Mouse (Mus musculus) kidney, embryonic 14.5 days (tissue): ENCODE results near the gene Trmt112. TPM values are rescaled to one million over a fixed set of nuclear protein-coding genes. Genes with fewer than 3 reads are reported as not detected.

Experiments used
- ATAC-seq: fragments of 200-750 bp; cut with Nextera tagmentation; 2 replicates; pipeline ENCODE4 v1.8.0; 2017; ENCODE audit warnings: moderate number of reproducible peaks, mild to moderate bottlenecking, moderate TSS enrichment, moderate library complexity; ENCODE audit not compliant: low FRiP score, low TSS enrichment
- H3K27ac ChIP-seq: fragments of 300-500 bp; sonication (generic); 2 replicates; pipeline ENCODE4 v1.5.1; 2014; ENCODE audit warnings: low read depth, mild to moderate bottlenecking, low read length, moderate library complexity, mixed read lengths
- H3K27me3 ChIP-seq: fragments of 300-500 bp; sonication (generic); 2 replicates; pipeline ENCODE4 v1.6.1; 2014; ENCODE audit warnings: mild to moderate bottlenecking, low read length; ENCODE audit not compliant: control insufficient read depth, insufficient read depth
- H3K36me3 ChIP-seq: fragments of 300-500 bp; sonication (generic); 2 replicates; pipeline ENCODE4 v1.6.1; 2014; ENCODE audit warnings: low read length, mixed read lengths; ENCODE audit not compliant: control insufficient read depth, insufficient read depth
- H3K4me1 ChIP-seq: fragments of 300-500 bp; sonication (generic); 2 replicates; pipeline ENCODE4 v1.6.1; 2014; ENCODE audit warnings: low read length, mixed read lengths; ENCODE audit not compliant: control insufficient read depth, insufficient read depth
- H3K4me2 ChIP-seq: fragments of 300-500 bp; sonication (generic); replicated peaks from 2 replicates; pipeline ENCODE4 v1.6.1; 2014; ENCODE audit warnings: low read depth, mild to moderate bottlenecking, low read length
- H3K4me3 ChIP-seq: fragments of 300-500 bp; sonication (generic); 2 replicates; pipeline ENCODE4 v1.5.1; 2014; ENCODE audit warnings: mild to moderate bottlenecking, low read length
- H3K9ac ChIP-seq: fragments of 300-500 bp; sonication (generic); 2 replicates; pipeline ENCODE4 v1.6.1; 2014; ENCODE audit warnings: low read depth, mild to moderate bottlenecking, low read length, moderate library complexity
- H3K9me3 ChIP-seq: fragments of 300-500 bp; sonication (generic); 2 replicates; pipeline ENCODE4 v1.6.1; 2016; ENCODE audit warnings: low read length; ENCODE audit not compliant: control insufficient read depth
- WGBS: fragments of 180-500 bp; shearing (Covaris S2); extraction: QIAGEN DNeasy Blood & Tissue Kit; methylation state at CpG from one replicate; pipeline ENCODE4 v1.1.7; 2014; 5-methylcytosine and 5-hydroxymethylcytosine counted together
- polyA plus RNA-seq: library from polyadenylated mRNA; unstranded; fragments of >200 nt; fragmentation: Nextera tagmentation; extraction: Ambion mirVana; gene quantifications from 2 replicates; pipeline ENCODE4 v1.2.1, GENCODE M21; 2014

The Trmt112 gene
- polyA plus RNA-seq, 1 experiment from 2014 or later, result 164 TPM

DNA sequence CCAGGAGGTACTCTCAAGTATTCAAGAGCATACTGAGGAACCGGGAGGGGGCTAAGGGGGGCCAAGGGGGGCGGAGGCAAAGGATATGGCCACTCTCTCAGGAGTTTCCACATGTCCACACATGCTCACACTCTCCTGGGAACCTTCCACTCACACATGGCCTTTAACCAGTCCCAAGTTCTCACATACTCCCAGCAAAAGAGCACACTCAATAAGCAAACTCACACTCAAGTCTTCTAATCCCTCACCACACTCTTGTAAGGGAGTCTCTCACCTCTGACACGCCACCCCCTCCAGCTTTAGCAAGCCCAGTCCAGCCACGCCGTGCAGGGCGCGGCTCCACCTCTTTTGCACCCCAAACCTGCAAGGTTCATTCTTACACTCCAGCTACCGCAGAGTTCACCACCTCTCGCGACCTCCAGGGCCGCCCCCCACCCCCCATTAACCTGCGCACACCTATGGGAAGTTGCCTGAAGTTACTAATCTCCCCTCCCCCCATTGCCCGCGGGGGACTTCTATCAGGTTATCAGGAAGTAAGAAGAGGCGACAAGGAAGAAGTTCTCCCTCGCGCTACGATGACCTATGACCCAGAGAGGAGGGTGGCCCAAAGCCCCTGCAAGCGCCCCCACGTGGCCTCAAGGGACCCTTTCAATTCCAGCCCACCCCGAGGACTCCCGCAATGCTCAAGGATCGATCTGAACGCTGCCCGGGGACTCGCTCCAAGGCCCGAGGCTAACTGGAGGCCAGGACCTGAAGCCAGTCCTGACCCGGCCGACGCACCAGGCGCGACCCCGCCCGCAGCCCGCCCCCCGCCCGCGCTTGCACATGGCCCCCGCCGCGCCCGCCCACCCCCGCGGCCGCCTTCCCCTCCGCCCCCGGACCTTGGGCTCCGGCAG is 11.5 kb downstream of the Trmt112 start:
- WGBS, result 1% methylated on average over 44 of the region's 48 CpGs
- peak; percentile 20 for ATAC-seq
- no peaks in the 10 kb centered on the region; the same call in 1 of the 2 replicates for H3K36me3 ChIP-seq
- peaks cover under 1% of the 10 kb centered on the region; the same call in 1 of the 2 replicates for H3K9me3 ChIP-seq
- H3K9ac ChIP-seq, result peak overlapping the region; percentile 85
- peaks cover 26% of the 10 kb centered on the region for H3K27me3 ChIP-seq
- H3K4me2 ChIP-seq, result peak overlapping the region; percentile 91
- peak overlapping the region; percentile 71 for H3K27ac ChIP-seq
- peaks cover 18% of the 10 kb centered on the region for H3K4me1 ChIP-seq
- peak overlapping the region; percentile 73 for H3K4me3 ChIP-seq

DNA sequence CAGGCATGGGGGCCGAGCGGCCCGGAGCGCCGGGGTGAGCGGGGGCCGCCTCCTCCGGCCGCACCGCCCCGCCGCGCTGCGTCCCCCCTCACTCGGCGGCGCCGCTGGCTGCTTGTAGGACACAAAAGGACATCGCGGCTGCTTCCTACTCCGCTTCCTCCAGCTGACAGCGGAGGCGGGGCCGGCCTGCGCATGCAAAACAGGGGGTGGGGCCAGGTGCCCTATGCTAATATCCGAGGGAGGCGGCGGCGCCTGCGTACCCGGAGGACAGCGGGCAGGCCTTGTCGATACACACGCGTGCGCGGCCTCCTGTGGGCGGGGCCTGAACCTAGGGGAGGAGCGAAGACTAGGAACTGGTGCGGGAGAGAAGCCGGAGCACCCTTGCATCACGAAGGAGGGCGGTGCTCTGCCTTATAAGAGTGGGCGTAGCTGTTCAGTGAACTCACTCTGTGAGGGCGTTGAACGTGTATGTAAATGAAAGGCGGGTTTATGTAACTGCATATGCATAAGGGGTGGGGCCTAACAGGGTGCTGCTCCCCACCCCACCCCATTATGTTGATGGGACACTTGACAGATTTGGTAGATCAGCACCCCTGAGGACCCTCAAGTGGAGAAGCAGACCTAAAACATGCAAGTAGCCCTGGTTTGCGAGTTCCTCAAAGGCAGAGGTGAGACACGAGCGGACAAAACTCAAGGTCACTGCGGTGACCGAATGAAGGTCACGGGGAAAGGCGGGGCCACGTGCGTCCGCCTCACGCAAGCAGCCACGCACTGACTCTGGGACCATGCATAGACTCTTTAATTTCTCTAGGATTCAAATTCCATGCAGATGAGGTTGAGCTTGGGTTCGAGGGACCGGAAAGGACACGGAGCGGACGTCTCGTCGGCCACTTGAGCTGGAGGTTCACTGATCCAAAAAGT is 12.4 kb downstream of the Trmt112 start, which contains the start of gene Esrra:
TSS of gene Esrra (minus strand) at position 167 of the 921 bp plus-strand sequence.
- peak within 1 kb of the TSS; percentile 85 for H3K9ac ChIP-seq
- ATAC-seq, result peak; percentile 93
- peak within 1 kb of the TSS; percentile 73 for H3K4me3 ChIP-seq
- peaks cover 35% of the 10 kb centered on the region for H3K27me3 ChIP-seq
- H3K36me3 ChIP-seq, result no peaks in the 10 kb centered on the region; the same call in 1 of the 2 replicates
- under 1% methylated on average over 63 of the region's 66 CpGs for WGBS
- peak within 1 kb of the TSS; percentile 71 for H3K27ac ChIP-seq
- peaks cover 18% of the 10 kb centered on the region for H3K4me1 ChIP-seq
- H3K4me2 ChIP-seq, result peak within 1 kb of the TSS; percentile 91
- H3K9me3 ChIP-seq, result peaks cover 4% of the 10 kb centered on the region; the same call in 1 of the 2 replicates

DNA sequence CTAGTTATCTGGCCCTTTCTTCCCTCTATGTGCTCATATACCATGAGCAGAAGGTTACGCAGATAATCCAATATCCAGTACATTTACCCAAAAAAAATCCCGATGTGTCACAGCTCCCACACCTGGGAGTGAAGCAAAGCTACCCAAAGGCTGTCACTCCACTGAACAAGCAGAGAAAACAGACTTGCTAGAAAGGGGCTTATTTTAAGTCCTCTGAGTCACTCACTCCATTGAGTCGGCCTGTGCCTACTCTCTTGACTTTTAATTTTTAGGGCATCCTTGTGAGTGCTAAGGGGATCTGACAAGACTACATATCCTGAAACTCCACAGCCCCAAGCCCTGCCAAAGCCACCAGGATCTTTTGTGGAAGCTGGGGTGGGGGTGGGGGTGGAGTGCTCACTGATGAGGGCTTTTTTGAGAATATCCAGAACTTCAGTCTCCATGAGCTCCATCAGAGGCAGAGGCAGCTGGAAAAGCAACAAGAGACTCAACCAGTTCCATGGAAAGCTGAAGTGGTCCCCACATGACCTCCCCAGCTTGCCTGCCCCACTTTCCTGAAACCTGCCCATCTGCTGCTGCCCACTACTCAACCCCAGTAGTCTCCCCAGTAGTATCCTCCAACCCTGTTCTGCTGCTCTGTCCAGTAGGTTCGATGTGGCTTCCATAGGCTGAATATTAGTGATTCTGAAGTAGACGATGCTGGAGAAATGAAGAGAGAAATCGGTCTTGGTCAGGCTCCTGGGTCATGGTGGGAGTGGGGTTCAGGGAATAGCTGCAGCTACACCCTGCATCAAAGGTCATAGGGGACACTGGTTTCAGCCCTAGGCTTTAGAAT is 13.6 kb downstream of the Trmt112 start:
- Histone ChIP-seq H3K9me3 (peaks cover 4% of the 10 kb centered on the region; the same call in 1 of the 2 replicates), H3K4me2 (no peak overlapping the region), H3K4me3 (no peak overlapping the region; the same call in 1 of the 2 replicates), H3K27me3 (peaks cover 47% of the 10 kb centered on the region), H3K27ac (no peak overlapping the region), H3K4me1 (peaks cover 18% of the 10 kb centered on the region), H3K9ac (no peak overlapping the region), H3K36me3 (no peaks in the 10 kb centered on the region; the same call in 1 of the 2 replicates)
- ATAC-seq, result no peak
- 61% methylated on average over 6 of the region's 6 CpGs for WGBS

DNA sequence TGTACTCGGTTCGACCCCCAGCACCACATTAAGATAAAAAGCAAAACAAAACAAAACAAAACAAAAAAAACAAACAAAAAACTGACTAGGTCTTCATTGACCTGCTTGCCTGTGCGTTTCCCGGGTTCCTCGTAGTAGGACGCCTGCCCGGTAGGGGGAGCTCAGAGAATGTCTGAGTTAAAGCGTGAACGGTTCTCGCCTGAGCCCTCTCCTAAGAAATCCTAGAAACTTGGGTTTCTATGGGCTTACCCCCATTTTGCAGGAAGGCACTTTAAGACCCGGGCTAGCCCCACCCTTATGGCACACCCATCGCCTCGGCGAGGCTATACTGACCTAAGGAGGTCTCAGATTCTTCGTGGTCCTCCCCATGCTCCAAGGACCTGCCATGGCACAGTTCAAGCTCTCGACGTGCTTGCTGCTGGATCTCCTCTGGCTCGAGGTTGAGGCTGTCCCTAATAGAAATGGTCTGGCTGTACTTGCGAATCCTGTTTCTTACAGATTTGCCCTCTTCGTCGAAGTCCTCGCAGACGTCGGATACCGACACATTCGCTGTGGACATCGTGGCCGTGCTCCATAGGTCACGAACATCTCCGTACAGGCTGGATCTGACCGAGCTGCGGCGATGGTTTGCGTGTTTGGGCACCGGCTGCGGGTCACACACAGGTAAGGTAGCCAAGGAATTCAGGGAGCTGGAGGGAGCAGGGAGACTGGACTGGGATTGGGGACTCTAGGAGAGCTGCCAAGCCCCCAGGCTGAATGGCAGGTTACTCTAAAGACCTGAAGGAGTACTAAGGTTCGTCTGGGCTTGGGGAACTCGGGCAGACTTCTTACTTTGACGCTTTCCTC is 15.2 kb downstream of the Trmt112 start:
- Histone ChIP-seq H3K9ac (no peak overlapping the region), H3K36me3 (no peaks in the 10 kb centered on the region), H3K27ac (no peak overlapping the region), H3K4me1 (peaks cover 18% of the 10 kb centered on the region), H3K4me3 (peak overlapping the region; percentile 24), H3K9me3 (peaks cover 4% of the 10 kb centered on the region; the same call in 1 of the 2 replicates), H3K4me2 (peak overlapping the region; percentile 28), H3K27me3 (peaks cover 49% of the 10 kb centered on the region)
- 4% methylated on average over 39 of the region's 39 CpGs for WGBS
- no peak for ATAC-seq

DNA sequence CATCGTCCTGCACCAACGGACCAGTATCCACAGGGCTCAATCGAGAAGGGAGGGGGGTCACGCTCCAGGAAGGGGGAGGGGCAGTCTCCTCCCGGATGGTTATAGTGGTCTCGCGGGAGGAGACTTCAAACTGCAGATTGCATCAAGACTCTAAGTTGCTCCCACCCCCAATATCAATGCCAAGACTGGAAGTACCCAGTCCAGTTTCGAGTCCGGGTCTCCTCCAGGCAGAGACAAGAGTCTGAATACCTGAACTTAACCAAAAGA is 15.7 kb downstream of the Trmt112 start, which contains the start of gene Catsperz:
TSS of gene Catsperz (minus strand) at position 74 of the 267 bp plus-strand sequence.
- Histone ChIP-seq H3K9ac (no peak within 1 kb of the TSS), H3K36me3 (no peaks in the 10 kb centered on the region), H3K4me3 (peak within 1 kb of the TSS; percentile 24), H3K27ac (no peak within 1 kb of the TSS), H3K9me3 (peaks cover 4% of the 10 kb centered on the region; the same call in 1 of the 2 replicates), H3K4me2 (peak within 1 kb of the TSS; percentile 28), H3K27me3 (peaks cover 52% of the 10 kb centered on the region), H3K4me1 (peaks cover 13% of the 10 kb centered on the region)
- 2% methylated on average over 8 of the region's 9 CpGs for WGBS
- no peak for ATAC-seq

DNA sequence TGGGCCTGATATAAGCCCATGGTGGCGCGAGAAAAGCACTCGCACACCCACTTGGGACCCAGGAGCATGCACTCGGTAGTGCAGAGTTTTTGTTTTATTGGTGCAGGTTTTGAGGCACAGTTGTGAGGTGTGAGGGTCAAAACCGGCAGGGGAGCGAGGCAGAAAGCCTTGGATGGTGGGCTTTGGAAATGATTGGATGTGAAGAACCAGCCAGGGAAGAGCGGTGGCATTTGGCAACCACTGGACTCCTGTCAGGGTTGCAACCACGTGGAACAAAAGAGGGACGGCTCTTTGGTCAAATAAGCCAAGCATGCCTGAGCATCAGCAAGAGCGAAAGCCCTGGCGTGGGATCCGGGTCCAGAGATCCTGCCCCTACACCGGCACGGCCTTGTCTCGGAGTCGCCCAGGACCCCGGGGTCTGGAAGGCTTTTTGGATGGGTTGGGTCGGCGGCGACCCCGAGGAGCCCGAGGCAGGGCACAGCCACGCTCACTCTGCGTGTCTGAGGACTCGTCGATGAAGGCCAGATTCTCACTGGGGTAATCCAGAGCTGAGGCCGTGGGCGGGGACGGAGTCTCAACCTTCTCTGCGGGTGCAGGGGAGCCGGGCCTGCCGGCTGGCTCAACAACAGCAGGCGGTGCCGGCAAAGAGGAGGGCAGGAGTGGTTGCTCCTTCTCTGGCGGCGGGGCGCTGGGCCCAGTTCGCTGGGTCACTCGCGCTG is 16.3 kb downstream of the Trmt112 start:
- 6% methylated on average over 40 of the region's 40 CpGs for WGBS
- Histone ChIP-seq H3K9ac (no peak overlapping the region), H3K27me3 (peaks cover 57% of the 10 kb centered on the region), H3K4me2 (peak overlapping the region; percentile 28), H3K27ac (no peak overlapping the region), H3K4me3 (peak overlapping the region; percentile 24; the same call in 1 of the 2 replicates), H3K9me3 (peaks cover 4% of the 10 kb centered on the region; the same call in 1 of the 2 replicates), H3K36me3 (no peaks in the 10 kb centered on the region), H3K4me1 (peaks cover 7% of the 10 kb centered on the region)
- ATAC-seq, result no peak

DNA sequence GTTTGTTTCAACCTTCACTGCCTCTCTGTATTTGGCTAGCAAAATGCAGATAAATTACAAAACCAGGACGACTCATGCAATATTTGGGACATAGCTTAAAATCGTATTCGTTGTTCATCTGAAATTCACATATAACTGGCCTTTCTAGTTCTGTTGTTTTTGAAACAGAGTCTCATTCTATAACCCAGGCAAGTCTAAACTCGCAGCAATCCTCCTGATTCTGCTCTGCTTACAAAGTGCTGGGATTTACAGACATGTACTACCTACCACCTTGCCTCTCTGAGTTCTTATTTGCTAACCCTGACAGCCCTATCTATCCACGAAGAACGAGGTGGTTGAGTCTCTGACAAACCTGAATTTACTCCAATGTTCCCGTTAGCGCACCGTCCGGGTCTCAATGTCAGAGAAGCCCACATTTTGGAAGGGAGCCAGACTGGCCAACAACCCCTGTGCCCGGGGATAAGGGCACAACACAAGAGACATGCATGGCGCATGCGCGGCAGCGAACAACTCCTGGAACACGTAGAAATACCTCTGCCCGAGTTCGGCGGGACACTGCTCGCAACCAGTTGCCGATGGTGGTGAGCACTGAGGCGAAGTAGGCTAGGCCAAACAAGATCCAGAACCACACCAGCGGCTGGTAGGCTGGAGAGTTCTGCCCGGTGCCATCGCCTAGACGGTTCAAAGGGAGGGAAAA is 17.2 kb downstream of the Trmt112 start:
- H3K27me3 ChIP-seq, result peaks cover 66% of the 10 kb centered on the region

More for the DNA sequence above, 17.2 kb downstream of the Trmt112 start:
- peaks cover 4% of the 10 kb centered on the region; the same call in 1 of the 2 replicates for H3K9me3 ChIP-seq
- no peak for ATAC-seq
- H3K36me3 ChIP-seq, result no peaks in the 10 kb centered on the region
- peak overlapping the region; percentile 29; the same call in 1 of the 2 replicates for H3K4me2 ChIP-seq
- no peak overlapping the region for H3K9ac ChIP-seq
- H3K27ac ChIP-seq, result no peak overlapping the region
- H3K4me3 ChIP-seq, result peak overlapping the region; percentile 19
- WGBS, result 19% methylated on average over 26 of the region's 26 CpGs
- H3K4me1 ChIP-seq, result 0 out of 2 replicates have a peak, but pooled peaks cover 3% of the 10 kb centered on the region
